Mouse (Mus musculus) monocyte, adult 2 months (primary cell): ENCODE measurements around the gene Mpst.

Experiments used
- DNase-seq, 2 experiments: peaks; one replicate each; pipeline ENCODE4 v3.0.0; 2022; ENCODE audit warnings: low spot score in 2 of 2, low read depth in 1 of 2

Gene Mpst

GRCm38 (mm10) chr15:78406293-78406934, at the start of gene Mpst:
Mpst (plus strand) TSS chr15:78406416.
- peak; percentile 58 to 83 for DNase-seq

- no peak for DNase-seq
These were observed 40.3 kb upstream of the Mpst start for GRCm38 (mm10) chr15:78365916-78366315.

GRCm38 (mm10) chr15:78366875-78367274, 39.3 kb upstream of the Mpst start:
- no peak for DNase-seq

GRCm38 (mm10) chr15:78367811-78368210, 38.4 kb upstream of the Mpst start:
- DNase-seq: no peak

GRCm38 (mm10) chr15:78368926-78369346, 37.3 kb upstream of the Mpst start:
- peak; percentile 28 to 37 for DNase-seq

GRCm38 (mm10) chr15:78369641-78370040, 36.6 kb upstream of the Mpst start:
- no peak for DNase-seq

- no peak for DNase-seq
These were observed 33.4 kb upstream of the Mpst start for GRCm38 (mm10) chr15:78372796-78373195.

- DNase-seq: no peak
These were observed 32.0 kb upstream of the Mpst start for GRCm38 (mm10) chr15:78374204-78374603.

GRCm38 (mm10) chr15:78377859-78378258, 28.4 kb upstream of the Mpst start:
- no peak for DNase-seq

- no peak for DNase-seq
These were observed 27.7 kb upstream of the Mpst start for GRCm38 (mm10) chr15:78378556-78378955.

GRCm38 (mm10) chr15:78380208-78380607, 26.0 kb upstream of the Mpst start:
- no peak for DNase-seq

GRCm38 (mm10) chr15:78380741-78381140, 25.5 kb upstream of the Mpst start:
- no peak for DNase-seq

GRCm38 (mm10) chr15:78382115-78382514, 24.1 kb upstream of the Mpst start:
- DNase-seq: no peak

- DNase-seq: no peak
These were observed 22.6 kb upstream of the Mpst start for GRCm38 (mm10) chr15:78383450-78384219.

GRCm38 (mm10) chr15:78384220-78385116, 21.7 kb upstream of the Mpst start:
- no peak for DNase-seq

GRCm38 (mm10) chr15:78385564-78385963, 20.7 kb upstream of the Mpst start:
- no peak for DNase-seq

- DNase-seq: no peak
These were observed 15.4 kb upstream of the Mpst start for GRCm38 (mm10) chr15:78390855-78391254.

- DNase-seq: no peak
These were observed 10.7 kb upstream of the Mpst start, which contains the start of gene Tex33 for GRCm38 (mm10) chr15:78395478-78395962. Tex33 (minus strand) TSS chr15:78395912.

GRCm38 (mm10) chr15:78401345-78401744, 4.9 kb upstream of the Mpst start:
- DNase-seq: no peak

GRCm38 (mm10) chr15:78401921-78402320, 4.3 kb upstream of the Mpst start:
- DNase-seq: no peak

- no peak for DNase-seq
These were observed 3.8 kb upstream of the Mpst start for GRCm38 (mm10) chr15:78402423-78402822.
